Mouse (Mus musculus): ENCODE results near the gene Grcc10. TPM values are rescaled to one million over a fixed set of nuclear protein-coding genes. Genes with fewer than 3 reads are reported as not detected.

Grcc10 gene
- polyA plus RNA-seq, 1 experiment from 2014 or later: 406 TPM

DNA sequence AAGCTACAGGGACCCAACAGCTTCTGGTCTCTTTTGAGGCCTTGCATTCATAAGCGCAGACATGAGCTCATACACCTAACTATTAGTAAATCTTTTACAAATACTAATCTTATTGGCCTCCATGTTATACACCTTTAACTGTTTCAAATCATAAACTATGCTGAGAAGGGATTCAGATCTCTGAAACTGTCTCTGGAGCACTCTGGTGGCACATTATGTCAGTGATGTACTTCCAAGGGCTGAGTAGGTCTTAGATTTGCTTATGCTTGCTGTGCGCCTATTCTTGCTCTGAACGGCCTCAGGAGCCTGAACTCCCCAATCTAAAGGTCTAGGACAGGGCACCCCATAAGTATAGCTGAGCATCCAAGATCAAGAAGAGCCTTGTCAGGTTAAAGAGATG is 668 bp upstream of the Grcc10 start:
- Histone ChIP-seq H3K4me2 (peak overlapping the region; percentile 84), H3K9ac (peak overlapping the region; percentile 89), H3K4me1 (peaks cover 44% of the 10 kb centered on the region), H3K36me3 (peaks cover 31% of the 10 kb centered on the region), H3K9me3 (no peaks in the 10 kb centered on the region), H3K27ac (peak overlapping the region; percentile 99), H3K4me3 (peak overlapping the region; percentile 63), H3K27me3 (no peaks in the 10 kb centered on the region)
- WGBS: 62% methylated on average over 3 of the region's 3 CpGs
- no peak for ATAC-seq (ENCODE audit: borderline replicate concordance, extremely low read depth, low FRiP score, low TSS enrichment)

DNA sequence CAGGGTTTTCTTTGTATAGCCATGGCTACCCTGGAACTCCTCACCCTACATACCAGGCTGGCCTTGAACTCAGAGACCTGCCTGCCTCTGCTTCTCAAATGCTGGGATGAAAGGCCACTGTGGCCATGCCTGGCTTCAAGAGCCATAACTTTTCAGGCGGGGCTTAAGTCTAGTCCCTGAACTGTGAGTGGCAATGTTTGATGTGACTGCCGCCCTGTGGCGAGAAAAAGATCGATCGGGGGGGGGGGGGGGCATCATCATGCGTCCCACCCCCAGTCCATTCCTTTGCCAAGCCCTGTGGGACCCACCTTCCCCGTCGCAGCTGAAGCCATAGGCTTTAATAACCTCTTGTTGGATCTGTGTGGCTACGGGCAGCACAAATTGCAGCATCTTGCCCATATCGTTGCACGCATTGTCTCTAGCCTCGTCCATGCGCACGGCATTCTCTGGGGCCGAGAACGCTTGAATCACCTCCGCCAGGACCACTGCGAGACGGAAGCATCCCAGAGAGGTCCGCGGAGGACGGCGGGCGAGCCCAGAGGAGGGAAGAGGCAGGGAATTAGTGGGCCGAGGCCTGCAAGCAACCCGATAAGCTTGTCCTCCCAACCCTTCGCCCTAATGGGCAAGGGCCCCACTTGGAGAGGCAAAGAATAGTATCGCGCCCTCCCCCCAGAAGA is 825 bp downstream of the Grcc10 start:
- ATAC-seq (ENCODE audit: borderline replicate concordance, extremely low read depth, low FRiP score, low TSS enrichment): peak; percentile 8
- no peaks in the 10 kb centered on the region for H3K9me3 ChIP-seq
- whole genome bisulfite sequencing: 0% methylated on average over 29 of the region's 29 CpGs
- H3K27ac ChIP-seq: peak overlapping the region; percentile 99
- H3K4me1 ChIP-seq: peaks cover 34% of the 10 kb centered on the region
- H3K4me3 ChIP-seq: peak overlapping the region; percentile 63
- H3K27me3 ChIP-seq: no peaks in the 10 kb centered on the region
- peaks cover 27% of the 10 kb centered on the region for H3K36me3 ChIP-seq
- peak overlapping the region; percentile 89 for H3K9ac ChIP-seq
- peak overlapping the region; percentile 84 for H3K4me2 ChIP-seq

DNA sequence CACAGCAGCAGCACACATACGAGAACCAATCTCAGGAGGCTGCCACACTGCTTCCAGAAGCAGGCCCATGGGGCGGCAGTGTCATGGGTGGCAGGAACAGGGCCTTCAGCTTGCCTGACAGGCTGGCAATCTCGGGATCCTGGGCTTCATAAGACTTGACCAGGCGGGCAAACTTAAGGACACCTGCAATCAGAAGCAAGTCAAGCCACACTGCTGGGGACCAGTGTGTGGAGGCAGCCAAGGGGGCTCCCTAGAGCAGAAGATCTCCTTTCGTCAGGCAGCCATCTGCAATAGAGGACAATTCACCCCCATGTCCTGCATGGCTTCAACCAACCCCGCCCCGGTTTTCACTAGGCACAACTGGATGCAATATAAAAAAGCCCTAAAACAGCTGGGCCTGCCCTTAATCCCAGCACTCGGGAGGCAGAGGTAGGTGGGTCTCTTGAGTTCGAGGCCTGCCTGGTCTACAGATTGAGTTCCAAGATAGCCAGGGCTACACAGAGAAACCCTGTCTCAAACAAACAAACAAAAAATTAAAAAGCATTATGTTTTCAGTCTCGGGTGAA is 1.9 kb downstream of the Grcc10 start:
- no peaks in the 10 kb centered on the region for H3K27me3 ChIP-seq
- ATAC-seq (ENCODE audit: borderline replicate concordance, extremely low read depth, low FRiP score, low TSS enrichment): no peak
- no peak overlapping the region for H3K4me3 ChIP-seq
- no peaks in the 10 kb centered on the region for H3K9me3 ChIP-seq
- H3K9ac ChIP-seq: peak overlapping the region; percentile 16; the same call in 1 of the 2 replicates
- H3K4me1 ChIP-seq: peaks cover 31% of the 10 kb centered on the region
- H3K4me2 ChIP-seq: peak overlapping the region; percentile 84; the same call in 1 of the 2 replicates
- peak overlapping the region; percentile 99 for H3K27ac ChIP-seq
- H3K36me3 ChIP-seq: peaks cover 18% of the 10 kb centered on the region
- WGBS: 81% methylated on average over 10 of the region's 10 CpGs

- peak; percentile 40 for ATAC-seq (ENCODE audit: borderline replicate concordance, extremely low read depth, low FRiP score, low TSS enrichment)
- Histone ChIP-seq H3K9ac (peak within 1 kb of the TSS; percentile 16; the same call in 1 of the 2 replicates), H3K36me3 (peaks cover 11% of the 10 kb centered on the region), H3K4me1 (peaks cover 31% of the 10 kb centered on the region), H3K9me3 (no peaks in the 10 kb centered on the region), H3K27me3 (no peaks in the 10 kb centered on the region), H3K4me2 (peak within 1 kb of the TSS; percentile 84), H3K4me3 (peak within 1 kb of the TSS; percentile 11; the same call in 1 of the 2 replicates), H3K27ac (peak within 1 kb of the TSS; percentile 99)
- 27% methylated on average over 15 of the region's 15 CpGs for WGBS
Observed at GRCm38 (mm10) chr6:124738511-124739023, 2.6 kb downstream of the Grcc10 start, which contains the start of gene Ptpn6. Gene Ptpn6 (minus strand): TSS chr6:124738714.

- H3K4me2 ChIP-seq: no peak overlapping the region
- H3K36me3 ChIP-seq: no peaks in the 10 kb centered on the region
- no peak overlapping the region for H3K9ac ChIP-seq
- peaks cover 40% of the 10 kb centered on the region for H3K4me1 ChIP-seq
- no peak for ATAC-seq (ENCODE audit: borderline replicate concordance, extremely low read depth, low FRiP score, low TSS enrichment)
- H3K9me3 ChIP-seq: no peaks in the 10 kb centered on the region
- no peak overlapping the region for H3K4me3 ChIP-seq
- H3K27me3 ChIP-seq: no peaks in the 10 kb centered on the region
- H3K27ac ChIP-seq: no peak overlapping the region
- WGBS: 79% methylated on average over 11 of the region's 11 CpGs
Observed at GRCm38 (mm10) chr6:124737040-124737439, 4.1 kb downstream of the Grcc10 start.

DNA sequence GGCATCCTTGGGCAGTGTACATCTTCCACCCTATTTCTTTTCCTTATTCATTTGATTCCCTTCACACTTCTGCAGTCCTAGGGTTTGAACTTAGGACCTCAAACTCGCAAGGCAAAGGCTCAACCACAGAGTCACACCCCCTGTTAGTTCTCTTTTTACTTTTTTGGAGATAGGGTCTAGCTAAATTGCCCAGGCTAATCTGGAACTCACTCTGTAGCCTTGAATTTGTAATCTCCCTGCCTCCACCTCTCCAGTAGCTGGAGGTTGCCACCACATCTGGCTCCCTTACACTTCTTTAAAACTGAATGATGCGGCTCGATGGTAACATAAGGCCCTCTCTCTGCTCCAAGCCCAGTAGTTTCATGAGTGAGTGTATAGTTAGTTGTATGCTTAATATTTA is 6.8 kb downstream of the Grcc10 start:
- Histone ChIP-seq H3K27ac (no peak overlapping the region), H3K9me3 (no peaks in the 10 kb centered on the region), H3K4me3 (no peak overlapping the region), H3K4me1 (peaks cover 26% of the 10 kb centered on the region), H3K9ac (no peak overlapping the region), H3K36me3 (no peaks in the 10 kb centered on the region), H3K4me2 (no peak overlapping the region), H3K27me3 (no peaks in the 10 kb centered on the region)
- no peak for ATAC-seq (ENCODE audit: borderline replicate concordance, extremely low read depth, low FRiP score, low TSS enrichment)
- WGBS: 83% methylated on average over 3 of the region's 3 CpGs

DNA sequence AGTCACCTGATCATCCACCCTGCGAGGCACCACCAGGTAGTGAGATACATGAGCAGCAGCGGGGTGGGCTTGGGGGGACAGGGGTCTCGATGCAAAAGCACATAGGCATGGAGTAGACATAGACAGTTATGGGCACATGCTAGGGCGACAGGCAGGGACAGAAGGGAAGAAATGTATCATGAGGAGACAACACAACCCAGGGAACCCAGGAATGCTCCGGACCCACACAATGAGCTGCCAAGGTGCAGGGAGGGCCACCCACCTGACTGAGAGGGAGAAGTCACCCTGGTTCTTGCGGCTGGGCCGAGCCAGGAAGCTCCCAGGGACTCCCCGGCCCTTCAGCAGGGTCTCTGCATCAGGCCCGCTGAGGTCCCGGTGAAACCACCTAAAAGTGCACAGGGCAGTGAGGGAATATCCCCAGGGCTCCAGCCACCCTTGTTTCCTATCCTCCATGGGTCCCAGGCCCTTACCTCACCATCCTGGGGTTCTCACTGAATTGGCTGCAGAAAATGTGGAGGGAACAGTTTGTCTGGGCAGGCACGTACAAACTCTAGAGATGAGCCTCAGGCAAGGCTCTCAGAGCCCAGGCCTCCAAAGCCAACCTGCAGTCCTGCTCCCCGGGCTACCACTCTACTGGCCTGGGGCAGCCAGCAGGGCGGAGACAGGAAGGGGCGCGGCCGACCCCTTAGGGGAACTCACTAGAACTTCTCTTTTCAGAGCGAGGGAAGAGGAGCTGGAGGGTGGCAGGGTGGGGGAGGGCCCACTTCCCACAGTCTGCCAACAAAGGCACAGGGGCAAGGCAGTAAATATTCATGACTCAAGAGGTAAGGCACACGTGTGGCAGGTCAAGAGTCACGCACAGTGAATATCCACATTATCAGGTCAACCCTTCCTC is 8.5 kb downstream of the Grcc10 start:
- peak overlapping the region; percentile 14; the same call in 1 of the 2 replicates for H3K9ac ChIP-seq
- H3K4me1 ChIP-seq: peaks cover 11% of the 10 kb centered on the region
- peak overlapping the region; percentile 14 for H3K4me3 ChIP-seq
- no peaks in the 10 kb centered on the region for H3K9me3 ChIP-seq
- H3K27ac ChIP-seq: peak overlapping the region; percentile 36; the same call in 1 of the 2 replicates
- H3K36me3 ChIP-seq: no peaks in the 10 kb centered on the region
- no peaks in the 10 kb centered on the region for H3K27me3 ChIP-seq
- peak; percentile 47; the same call in 1 of the 2 replicates for ATAC-seq (ENCODE audit: borderline replicate concordance, extremely low read depth, low FRiP score, low TSS enrichment)
- peak overlapping the region; percentile 28 for H3K4me2 ChIP-seq
- WGBS: 52% methylated on average over 19 of the region's 19 CpGs

DNA sequence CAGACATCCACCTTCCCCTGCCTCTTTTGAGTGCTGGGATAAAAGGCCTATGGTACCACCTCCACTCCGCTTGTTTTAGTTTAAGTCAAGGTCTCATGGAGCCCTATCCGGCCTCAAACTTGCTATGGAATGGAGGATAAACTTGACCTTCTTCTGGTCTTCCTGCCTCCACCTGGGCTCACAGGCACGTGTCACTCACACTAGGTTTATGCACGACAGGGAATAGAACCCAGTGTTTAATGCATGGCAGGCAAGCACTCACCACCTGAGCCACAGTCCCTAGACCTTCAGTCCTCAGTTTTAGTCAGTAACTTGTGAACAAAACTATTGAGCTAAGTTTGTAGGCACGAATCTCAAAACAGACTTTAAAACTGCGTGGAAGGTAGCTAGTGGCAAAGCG is 10.1 kb downstream of the Grcc10 start:
- 78% methylated on average over 7 of the region's 7 CpGs for WGBS
- H3K9ac ChIP-seq: no peak overlapping the region
- no peak overlapping the region for H3K27ac ChIP-seq
- H3K4me3 ChIP-seq: no peak overlapping the region
- no peaks in the 10 kb centered on the region for H3K9me3 ChIP-seq
- H3K4me1 ChIP-seq: peaks cover 10% of the 10 kb centered on the region
- no peaks in the 10 kb centered on the region for H3K36me3 ChIP-seq
- H3K27me3 ChIP-seq: no peaks in the 10 kb centered on the region
- ATAC-seq (ENCODE audit: borderline replicate concordance, extremely low read depth, low FRiP score, low TSS enrichment): no peak
- no peak overlapping the region for H3K4me2 ChIP-seq

GRCm38 (mm10) chr6:124729850-124730705 is 11.1 kb downstream of the Grcc10 start:
- Histone ChIP-seq H3K4me3 (no peak overlapping the region), H3K9me3 (no peaks in the 10 kb centered on the region), H3K36me3 (no peaks in the 10 kb centered on the region), H3K9ac (no peak overlapping the region), H3K4me2 (no peak overlapping the region), H3K4me1 (peaks cover 10% of the 10 kb centered on the region), H3K27me3 (no peaks in the 10 kb centered on the region), H3K27ac (no peak overlapping the region)
- ATAC-seq (ENCODE audit: borderline replicate concordance, extremely low read depth, low FRiP score, low TSS enrichment): no peak
- WGBS: 73% methylated on average over 8 of the region's 8 CpGs

DNA sequence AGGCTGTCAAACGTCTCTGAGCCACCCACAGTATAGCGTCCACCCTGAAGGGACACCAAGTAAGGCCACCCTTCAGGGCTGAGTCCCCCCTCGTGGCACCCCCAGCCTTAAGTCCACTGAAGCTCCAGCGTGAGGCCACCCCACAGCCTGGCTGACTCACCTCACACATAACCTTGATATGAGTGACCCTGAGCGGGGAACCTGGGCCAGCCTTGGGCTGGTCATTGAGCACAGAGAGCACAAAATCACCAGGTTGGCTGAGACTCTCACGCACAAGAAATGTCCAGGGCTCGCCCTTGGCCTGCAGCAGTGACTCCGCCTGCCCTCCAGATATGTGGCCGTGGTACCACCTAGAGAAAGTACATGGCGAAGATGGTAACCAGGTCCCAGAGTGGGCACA is 12.6 kb downstream of the Grcc10 start:
- no peaks in the 10 kb centered on the region for H3K36me3 ChIP-seq
- H3K4me2 ChIP-seq: no peak overlapping the region
- ATAC-seq (ENCODE audit: borderline replicate concordance, extremely low read depth, low FRiP score, low TSS enrichment): no peak
- H3K9ac ChIP-seq: no peak overlapping the region
- no peaks in the 10 kb centered on the region for H3K9me3 ChIP-seq
- H3K27me3 ChIP-seq: no peaks in the 10 kb centered on the region
- peaks cover 10% of the 10 kb centered on the region for H3K4me1 ChIP-seq
- H3K27ac ChIP-seq: no peak overlapping the region
- no peak overlapping the region for H3K4me3 ChIP-seq
- WGBS: 86% methylated on average over 10 of the region's 10 CpGs

DNA sequence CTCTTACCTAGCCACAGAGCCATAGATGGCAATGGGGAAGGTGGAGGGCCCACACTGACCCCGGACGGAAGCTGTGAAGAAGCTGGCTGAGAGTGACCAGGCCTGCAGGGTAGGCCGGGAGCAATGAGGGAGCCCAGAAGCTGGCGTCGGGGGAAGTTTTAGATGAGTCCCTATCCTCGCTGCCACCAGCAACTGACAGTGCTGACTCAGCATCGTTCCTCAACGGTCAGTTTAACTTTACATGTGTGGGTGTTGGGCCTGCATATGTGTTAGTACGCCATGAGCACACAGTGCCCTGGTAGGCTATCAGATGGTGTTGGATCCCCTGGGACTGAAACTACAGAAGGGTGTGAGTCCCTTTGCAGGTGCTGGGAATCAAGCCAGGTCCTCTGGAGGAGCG is 16.7 kb downstream of the Grcc10 start:
- Histone ChIP-seq H3K9me3 (no peaks in the 10 kb centered on the region), H3K9ac (no peak overlapping the region), H3K36me3 (no peaks in the 10 kb centered on the region), H3K4me3 (no peak overlapping the region), H3K27me3 (no peaks in the 10 kb centered on the region), H3K27ac (no peak overlapping the region), H3K4me1 (no peaks in the 10 kb centered on the region; the same call in 1 of the 2 replicates), H3K4me2 (no peak overlapping the region)
- ATAC-seq (ENCODE audit: borderline replicate concordance, extremely low read depth, low FRiP score, low TSS enrichment): no peak
- WGBS: 85% methylated on average over 10 of the region's 10 CpGs

All from lung, embryonic 15.5 days (tissue).